Mouse (Mus musculus) limb, embryonic 15.5 days (tissue): ENCODE results near the gene Haus6. TPM values are rescaled to one million over a fixed set of nuclear protein-coding genes. Genes with fewer than 3 reads are reported as not detected.

Source experiments
- ATAC-seq: fragments of 200-750 bp; cut with Nextera tagmentation; 2 replicates; pipeline ENCODE4 v1.8.0; 2017; ENCODE audit warnings: low read depth, moderate TSS enrichment; ENCODE audit not compliant: insufficient number of reproducible peaks, low FRiP score, low TSS enrichment
- H3K27ac ChIP-seq: fragments of 300-500 bp; sonication (generic); 2 replicates; pipeline ENCODE4 v1.5.1; 2015; ENCODE audit warnings: moderate library complexity, mild to moderate bottlenecking, inconsistent platforms
- H3K27me3 ChIP-seq: fragments of 300-500 bp; sonication (generic); 2 replicates; pipeline ENCODE4 v1.6.1; 2015; ENCODE audit warnings: inconsistent platforms
- H3K36me3 ChIP-seq: fragments of 300-500 bp; sonication (generic); 2 replicates; pipeline ENCODE4 v1.6.1; 2015; ENCODE audit warnings: inconsistent platforms
- H3K4me1 ChIP-seq: fragments of 300-500 bp; sonication (generic); 2 replicates; pipeline ENCODE4 v1.6.1; 2015; ENCODE audit warnings: inconsistent platforms
- H3K4me2 ChIP-seq: fragments of 300-500 bp; sonication (generic); 2 replicates; pipeline ENCODE4 v1.6.1; 2015; ENCODE audit warnings: mild to moderate bottlenecking, inconsistent platforms
- H3K4me3 ChIP-seq: fragments of 300-500 bp; sonication (generic); 2 replicates; pipeline ENCODE4 v1.5.1; 2015; ENCODE audit warnings: mild to moderate bottlenecking, inconsistent platforms
- H3K9ac ChIP-seq: fragments of 300-500 bp; sonication (generic); 2 replicates; pipeline ENCODE4 v1.6.1; 2015; ENCODE audit warnings: inconsistent platforms
- H3K9me3 ChIP-seq: fragments of 300-500 bp; sonication (generic); 2 replicates; pipeline ENCODE4 v1.6.1; 2016; ENCODE audit warnings: inconsistent platforms
- WGBS: fragments of 180-500 bp; shearing (Covaris S2); methylation state at CpG from one replicate; pipeline ENCODE4 v1.1.7; 2015; 5-methylcytosine and 5-hydroxymethylcytosine counted together
- polyA plus RNA-seq: library from polyadenylated mRNA; unstranded; fragments of >200 nt; fragmentation: Nextera tagmentation; extraction: Ambion mirVana; gene quantifications from 2 replicates; pipeline ENCODE4 v1.2.1, GENCODE M21; 2015

The Haus6 gene
- polyA plus RNA-seq, 1 experiment from 2014 or later, result 14.8 TPM

- no peaks in the 10 kb centered on the region for H3K4me1 ChIP-seq
- H3K9me3 ChIP-seq, result no peaks in the 10 kb centered on the region
- H3K27me3 ChIP-seq, result no peaks in the 10 kb centered on the region
- H3K27ac ChIP-seq, result no peak overlapping the region
- no peak overlapping the region for H3K9ac ChIP-seq
- ATAC-seq, result no peak
- no peak overlapping the region for H3K4me3 ChIP-seq
- H3K36me3 ChIP-seq, result no peaks in the 10 kb centered on the region
- 95% methylated on average over 3 of the region's 3 CpGs for WGBS
- H3K4me2 ChIP-seq, result no peak overlapping the region
Observed at GRCm38 (mm10) chr4:86561061-86561460, 50.8 kb downstream of the Haus6 start.

- WGBS, result 70% methylated on average over 4 of the region's 4 CpGs
Observed at GRCm38 (mm10) chr4:86559006-86559405, 52.8 kb downstream of the Haus6 start.

GRCm38 (mm10) chr4:86558228-86558627 lies 53.6 kb downstream of the Haus6 start, which contains the start of gene Saxo1:
Saxo1 (minus strand) TSS chr4:86558328.
- Histone ChIP-seq H3K27ac (no peak within 1 kb of the TSS), H3K9me3 (no peaks in the 10 kb centered on the region), H3K36me3 (no peaks in the 10 kb centered on the region), H3K27me3 (no peaks in the 10 kb centered on the region), H3K4me1 (no peaks in the 10 kb centered on the region), H3K9ac (no peak within 1 kb of the TSS), H3K4me3 (no peak within 1 kb of the TSS), H3K4me2 (no peak within 1 kb of the TSS)
- WGBS, result 92% methylated on average over 7 of the region's 7 CpGs
- no peak for ATAC-seq

More at GRCm38 (mm10) chr4:86559006-86559405, 52.8 kb downstream of the Haus6 start:
- Histone ChIP-seq H3K36me3 (no peaks in the 10 kb centered on the region), H3K4me1 (no peaks in the 10 kb centered on the region), H3K9me3 (no peaks in the 10 kb centered on the region), H3K4me3 (no peak overlapping the region), H3K27me3 (no peaks in the 10 kb centered on the region), H3K4me2 (no peak overlapping the region), H3K27ac (no peak overlapping the region), H3K9ac (no peak overlapping the region)
- ATAC-seq, result no peak

- Histone ChIP-seq H3K4me2 (no peak overlapping the region), H3K27me3 (no peaks in the 10 kb centered on the region), H3K9ac (no peak overlapping the region), H3K36me3 (no peaks in the 10 kb centered on the region), H3K4me3 (no peak overlapping the region), H3K4me1 (no peaks in the 10 kb centered on the region), H3K27ac (no peak overlapping the region), H3K9me3 (no peaks in the 10 kb centered on the region)
- no peak for ATAC-seq
- WGBS, result 63% methylated on average over 7 of the region's 7 CpGs
Observed at GRCm38 (mm10) chr4:86557371-86557770, 54.5 kb downstream of the Haus6 start.

GRCm38 (mm10) chr4:86555035-86555707 lies 56.7 kb downstream of the Haus6 start:
- H3K4me3 ChIP-seq, result no peak overlapping the region
- no peak overlapping the region for H3K9ac ChIP-seq
- 23% methylated on average over 6 of the region's 6 CpGs for WGBS
- H3K4me1 ChIP-seq, result no peaks in the 10 kb centered on the region
- H3K27ac ChIP-seq, result no peak overlapping the region
- H3K27me3 ChIP-seq, result no peaks in the 10 kb centered on the region
- H3K9me3 ChIP-seq, result no peaks in the 10 kb centered on the region
- ATAC-seq, result no peak
- no peaks in the 10 kb centered on the region for H3K36me3 ChIP-seq
- H3K4me2 ChIP-seq, result no peak overlapping the region

GRCm38 (mm10) chr4:86548332-86548731 lies 63.5 kb downstream of the Haus6 start:
- Histone ChIP-seq H3K27ac (no peak overlapping the region), H3K4me3 (no peak overlapping the region), H3K9ac (no peak overlapping the region), H3K4me2 (no peak overlapping the region), H3K4me1 (peaks cover 14% of the 10 kb centered on the region), H3K9me3 (no peaks in the 10 kb centered on the region), H3K27me3 (no peaks in the 10 kb centered on the region), H3K36me3 (no peaks in the 10 kb centered on the region)
- WGBS, result 78% methylated on average over 9 of the region's 9 CpGs
- no peak for ATAC-seq

GRCm38 (mm10) chr4:86545615-86546014 lies 66.2 kb downstream of the Haus6 start:
- Histone ChIP-seq H3K9ac (no peak overlapping the region), H3K27ac (peak overlapping the region; percentile 35; the same call in 1 of the 2 replicates), H3K4me2 (no peak overlapping the region), H3K9me3 (no peaks in the 10 kb centered on the region), H3K27me3 (no peaks in the 10 kb centered on the region), H3K36me3 (no peaks in the 10 kb centered on the region), H3K4me1 (peaks cover 17% of the 10 kb centered on the region), H3K4me3 (no peak overlapping the region)
- ATAC-seq, result no peak
- WGBS, result 33% methylated on average over 5 of the region's 5 CpGs

- Histone ChIP-seq H3K4me2 (no peak overlapping the region), H3K4me1 (peaks cover 17% of the 10 kb centered on the region), H3K4me3 (no peak overlapping the region), H3K9me3 (no peaks in the 10 kb centered on the region), H3K36me3 (no peaks in the 10 kb centered on the region), H3K27me3 (no peaks in the 10 kb centered on the region), H3K9ac (no peak overlapping the region), H3K27ac (no peak overlapping the region)
- WGBS, result 63% methylated on average over 3 of the region's 3 CpGs
- ATAC-seq, result no peak
Observed at GRCm38 (mm10) chr4:86543999-86544398, 67.9 kb downstream of the Haus6 start.

GRCm38 (mm10) chr4:86541573-86541972 lies 70.3 kb downstream of the Haus6 start:
- Histone ChIP-seq H3K4me1 (peaks cover 17% of the 10 kb centered on the region), H3K27ac (no peak overlapping the region), H3K4me3 (no peak overlapping the region), H3K9me3 (no peaks in the 10 kb centered on the region), H3K36me3 (no peaks in the 10 kb centered on the region), H3K4me2 (no peak overlapping the region), H3K27me3 (no peaks in the 10 kb centered on the region), H3K9ac (no peak overlapping the region)
- 55% methylated on average over 1 of the region's 1 CpGs for WGBS
- ATAC-seq, result no peak

- 93% methylated on average over 5 of the region's 5 CpGs for WGBS
- Histone ChIP-seq H3K4me3 (no peak overlapping the region), H3K9ac (no peak overlapping the region), H3K4me1 (peaks cover 10% of the 10 kb centered on the region), H3K27me3 (no peaks in the 10 kb centered on the region), H3K27ac (no peak overlapping the region), H3K4me2 (no peak overlapping the region), H3K9me3 (no peaks in the 10 kb centered on the region), H3K36me3 (no peaks in the 10 kb centered on the region)
- ATAC-seq, result no peak
Observed at GRCm38 (mm10) chr4:86538936-86539335, 72.9 kb downstream of the Haus6 start.

- Histone ChIP-seq H3K4me3 (no peak overlapping the region), H3K9me3 (no peaks in the 10 kb centered on the region), H3K27ac (no peak overlapping the region), H3K36me3 (no peaks in the 10 kb centered on the region), H3K4me2 (no peak overlapping the region), H3K4me1 (peaks cover 9% of the 10 kb centered on the region), H3K9ac (no peak overlapping the region), H3K27me3 (no peaks in the 10 kb centered on the region)
- 48% methylated on average over 4 of the region's 4 CpGs for WGBS
- no peak for ATAC-seq
Observed at GRCm38 (mm10) chr4:86537972-86538371, 73.9 kb downstream of the Haus6 start.

GRCm38 (mm10) chr4:86534091-86534481 lies 77.8 kb downstream of the Haus6 start:
- 21% methylated on average over 5 of the region's 5 CpGs for WGBS
- ATAC-seq, result no peak
- H3K4me3 ChIP-seq, result no peak overlapping the region
- no peak overlapping the region for H3K4me2 ChIP-seq
- no peak overlapping the region for H3K9ac ChIP-seq
- H3K36me3 ChIP-seq, result no peaks in the 10 kb centered on the region
- H3K4me1 ChIP-seq, result peaks cover 14% of the 10 kb centered on the region
- peak overlapping the region; percentile 29 for H3K27ac ChIP-seq
- no peaks in the 10 kb centered on the region for H3K9me3 ChIP-seq
- H3K27me3 ChIP-seq, result no peaks in the 10 kb centered on the region
